Mouse (Mus musculus) brain, adult 2 months (tissue): ENCODE data around the gene Prkg2.

Experiments
- DNase-seq: peaks from one replicate; pipeline ENCODE4 v3.0.0; 2011; ENCODE audit warnings: low read depth, low spot score

Gene Prkg2

DNA sequence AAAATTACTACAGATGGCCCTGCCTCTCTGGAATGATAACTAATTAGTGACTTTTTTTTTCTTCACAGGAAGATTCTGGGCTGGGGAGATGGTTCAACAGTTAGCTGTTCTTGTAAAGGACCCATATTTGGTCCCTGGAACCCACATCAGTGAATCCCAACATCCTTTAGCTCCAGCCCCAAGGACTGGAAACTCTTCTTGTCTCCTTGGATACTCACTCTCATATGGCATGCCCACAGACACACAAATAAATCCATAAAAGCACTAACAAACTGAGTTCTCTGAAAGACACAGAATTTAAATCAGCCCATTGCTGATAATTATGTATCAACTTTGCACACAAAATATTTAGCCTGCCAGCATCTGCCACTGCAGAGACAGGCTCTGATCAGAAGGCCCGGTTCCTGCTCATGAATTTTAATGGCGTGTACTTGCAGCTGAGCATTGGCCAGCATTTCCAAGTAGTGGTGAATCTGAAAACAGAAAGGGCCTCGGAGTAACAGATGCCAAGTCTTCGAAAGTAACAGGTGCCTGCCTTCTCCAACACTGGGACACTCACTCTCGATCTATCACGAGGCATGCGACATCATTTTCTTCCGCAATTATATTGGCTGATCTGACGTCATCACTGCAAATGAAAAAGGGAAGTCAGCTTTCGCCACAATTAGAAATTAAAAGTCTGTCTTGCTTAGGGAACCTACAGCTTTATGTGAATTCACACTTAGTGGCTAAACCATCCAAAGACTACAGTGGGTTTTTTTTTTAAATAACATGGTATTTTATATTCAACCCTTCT lies 61.1 kb downstream of the Prkg2 start:
- peak; percentile 76 for DNase-seq

DNA sequence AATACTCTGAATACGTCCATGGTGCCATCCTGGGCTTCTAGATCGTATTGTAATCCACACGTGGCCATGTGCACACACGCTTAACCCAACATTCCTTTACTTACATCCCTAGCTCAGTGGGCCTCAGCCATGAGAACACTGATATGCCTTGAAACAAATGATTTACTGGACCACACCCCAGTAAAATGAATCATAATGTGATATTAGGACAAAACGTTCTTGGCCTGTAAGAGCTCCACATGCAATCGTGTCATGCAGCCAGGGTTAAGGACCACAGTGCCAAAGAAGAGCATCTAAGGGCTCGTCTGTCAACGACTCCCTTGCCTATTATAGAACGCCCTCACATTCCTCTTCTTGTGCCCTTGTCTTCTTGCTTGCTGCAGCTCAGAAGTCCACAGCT lies 70.5 kb downstream of the Prkg2 start:
- DNase-seq, result no peak

DNA sequence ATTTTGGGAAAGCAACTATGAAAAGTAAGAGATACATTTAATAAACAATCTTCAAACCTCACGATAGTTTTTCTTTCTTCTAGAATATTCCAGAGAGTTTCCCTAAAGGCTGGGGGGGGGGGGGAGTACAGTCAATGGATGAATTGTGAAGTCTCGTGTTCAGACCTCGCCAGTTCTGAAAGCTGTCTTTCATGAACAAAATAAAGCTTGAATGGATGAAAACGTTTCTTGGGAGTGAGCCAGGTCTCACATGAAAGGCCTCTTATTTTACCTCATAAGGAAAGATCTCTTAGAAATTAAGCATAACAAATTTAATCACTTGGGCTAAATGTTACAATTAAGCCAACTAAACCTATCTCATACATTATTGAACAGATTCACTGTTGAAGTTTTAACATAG lies 72.0 kb downstream of the Prkg2 start:
- peak; percentile 73 for DNase-seq

DNA sequence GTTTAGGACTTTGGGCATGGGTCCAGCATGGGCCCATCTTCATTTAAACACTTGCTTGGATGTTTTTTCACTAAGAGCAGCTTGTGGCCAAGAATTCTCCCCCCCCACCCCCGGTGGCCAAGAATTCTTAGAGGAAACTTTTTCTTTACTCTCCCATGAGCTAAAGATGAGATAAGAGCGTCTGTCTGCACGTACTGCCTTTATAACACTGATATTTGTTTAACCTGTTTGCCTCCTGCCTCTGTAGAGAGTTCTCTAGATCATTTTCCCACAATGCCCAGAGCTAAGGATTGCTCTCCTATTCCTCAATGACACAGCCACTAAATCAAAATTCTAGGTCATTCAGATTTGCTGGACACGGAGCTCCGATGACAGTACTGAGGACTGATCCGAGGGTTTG lies 72.8 kb downstream of the Prkg2 start:
- no peak for DNase-seq

DNA sequence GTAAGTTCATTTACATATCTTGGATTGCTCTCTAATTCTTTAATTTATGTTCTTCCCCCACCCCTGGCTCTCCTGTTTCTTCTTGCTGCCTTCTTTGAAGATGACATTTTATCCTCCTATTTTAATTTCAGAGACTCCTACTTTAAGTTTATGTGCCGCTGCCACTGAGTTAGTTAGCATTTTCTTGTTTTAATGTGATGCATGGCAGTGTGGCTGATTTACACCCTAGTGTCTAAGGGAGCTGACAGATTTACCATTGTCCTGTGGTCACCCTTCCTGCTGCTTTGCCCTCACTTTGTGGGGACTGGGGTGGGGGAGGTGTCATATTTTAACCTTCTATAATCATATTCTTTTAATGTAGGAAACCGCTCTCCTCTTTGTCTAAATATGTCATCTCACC lies 74.7 kb downstream of the Prkg2 start:
- DNase-seq, result peak; percentile 20

DNA sequence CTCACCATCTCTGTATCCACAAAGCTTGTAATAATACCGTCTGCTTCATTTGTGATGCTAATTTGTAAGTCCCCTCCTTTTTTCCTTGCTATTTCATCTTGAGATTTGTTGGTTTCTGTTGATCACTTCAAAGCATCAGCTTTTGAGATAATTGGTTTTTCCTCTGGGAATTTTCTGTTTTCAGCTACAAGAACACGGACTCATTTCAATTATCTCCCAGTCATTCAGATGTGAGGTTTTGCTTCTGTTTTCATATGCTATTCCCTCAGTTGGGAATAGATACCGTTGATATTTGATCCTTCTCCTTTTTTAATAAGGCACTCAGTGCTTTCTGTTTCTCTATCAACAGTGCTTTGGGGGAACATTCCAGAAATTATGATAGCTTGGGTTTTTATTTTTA lies 81.6 kb downstream of the Prkg2 start:
- DNase-seq, result no peak

DNA sequence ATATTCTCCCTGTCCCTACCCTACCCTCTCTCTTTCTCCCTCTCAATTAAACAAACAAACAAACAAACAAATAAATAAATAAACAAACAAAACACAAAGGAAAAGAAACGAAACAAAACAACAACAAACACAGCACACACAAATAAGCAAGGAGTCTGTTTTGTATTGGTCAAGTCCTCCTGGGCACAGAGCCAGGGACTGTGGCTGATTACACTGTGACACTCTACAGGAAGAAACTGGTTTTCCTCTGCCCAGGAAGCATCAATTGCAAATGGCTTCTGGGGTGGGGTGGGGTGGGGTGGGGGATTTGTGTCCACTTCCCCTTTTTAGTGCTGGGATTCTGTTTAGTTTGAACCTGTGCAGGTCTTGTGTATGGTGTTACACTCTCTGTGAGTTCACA lies 83.8 kb downstream of the Prkg2 start:
- DNase-seq, result no peak

DNA sequence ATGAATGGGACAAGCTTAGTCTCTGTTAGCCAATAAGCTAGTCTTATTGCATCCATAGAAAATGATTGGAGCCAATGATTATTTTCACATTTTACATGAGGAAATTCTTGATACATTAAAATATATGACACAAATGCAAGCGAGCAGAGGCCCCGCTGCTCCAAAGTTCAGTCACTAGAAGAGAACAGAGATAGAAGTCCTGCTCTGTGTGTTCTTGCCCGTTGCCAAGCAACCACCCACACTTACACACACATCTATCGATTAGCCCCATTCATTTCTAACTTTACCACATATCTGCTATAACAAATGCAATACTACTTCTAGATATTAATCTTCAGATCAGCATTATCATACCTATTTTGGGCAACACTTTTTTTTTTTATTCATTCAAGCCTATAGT lies 85.6 kb downstream of the Prkg2 start:
- DNase-seq, result no peak

DNA sequence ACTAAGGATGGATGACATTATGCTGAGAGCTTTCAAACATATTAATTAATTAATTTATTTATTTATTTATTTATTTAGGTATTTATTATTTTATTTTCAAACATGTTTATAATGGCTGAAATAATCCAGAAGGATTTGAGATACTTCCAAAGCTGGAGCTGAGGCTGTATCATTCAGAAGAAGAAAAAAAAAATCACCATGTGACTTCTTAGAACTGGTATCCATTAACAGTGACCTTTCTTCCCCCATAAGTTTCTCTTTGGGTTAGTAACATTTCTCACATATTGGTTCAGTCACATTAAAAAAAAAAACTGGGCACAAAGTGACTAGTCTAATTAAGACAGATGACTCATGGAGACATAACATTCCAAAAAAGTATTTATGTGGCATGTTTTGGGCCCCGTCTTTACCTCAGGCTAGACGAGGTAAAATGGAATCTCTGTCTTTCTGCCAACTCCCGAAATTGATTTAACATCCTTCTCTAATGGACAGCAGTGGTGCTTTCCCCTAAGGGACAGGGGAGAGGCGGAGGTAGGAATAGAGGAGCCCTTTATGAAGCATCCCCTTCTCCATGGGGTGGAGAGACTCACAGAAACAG lies 86.6 kb downstream of the Prkg2 start:
- no peak for DNase-seq

DNA sequence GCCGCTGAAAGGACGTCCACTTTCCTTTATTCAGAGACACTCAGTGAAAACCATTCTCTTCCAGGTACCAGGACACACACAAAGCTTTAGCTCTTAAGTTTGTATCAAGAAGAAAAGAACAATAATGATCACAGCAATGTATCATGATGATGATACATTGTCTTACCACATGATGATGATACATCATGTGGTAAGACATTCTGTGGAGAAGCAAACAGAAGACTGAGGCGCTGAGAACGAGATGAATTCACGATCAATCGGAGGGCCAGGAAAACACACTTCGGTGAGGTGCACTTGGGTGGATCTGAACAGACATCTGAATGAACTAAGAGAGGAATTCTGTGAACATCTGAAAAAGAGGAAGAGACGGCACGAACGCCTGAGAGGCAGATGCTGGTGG lies 87.4 kb downstream of the Prkg2 start:
- DNase-seq, result no peak

DNA sequence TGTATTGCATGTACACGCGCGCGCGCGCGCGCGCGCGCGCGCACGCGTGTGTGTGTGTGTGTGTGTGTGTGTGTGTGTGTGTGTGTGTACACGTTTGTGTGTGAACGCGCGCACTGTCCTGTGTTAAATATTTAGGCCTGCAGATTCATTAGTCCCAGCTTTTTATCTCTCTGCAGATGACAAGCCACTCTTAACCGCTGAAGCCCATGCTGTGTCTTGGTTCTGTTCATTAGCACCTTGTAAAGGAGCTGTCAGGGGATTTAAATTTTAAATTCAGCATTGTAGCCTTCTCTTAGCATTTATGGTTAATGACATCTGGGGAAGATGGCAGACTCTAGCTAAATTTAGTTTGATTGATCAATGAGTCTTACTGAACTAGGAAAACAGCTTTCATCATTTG lies 90.5 kb downstream of the Prkg2 start:
- no peak for DNase-seq

DNA sequence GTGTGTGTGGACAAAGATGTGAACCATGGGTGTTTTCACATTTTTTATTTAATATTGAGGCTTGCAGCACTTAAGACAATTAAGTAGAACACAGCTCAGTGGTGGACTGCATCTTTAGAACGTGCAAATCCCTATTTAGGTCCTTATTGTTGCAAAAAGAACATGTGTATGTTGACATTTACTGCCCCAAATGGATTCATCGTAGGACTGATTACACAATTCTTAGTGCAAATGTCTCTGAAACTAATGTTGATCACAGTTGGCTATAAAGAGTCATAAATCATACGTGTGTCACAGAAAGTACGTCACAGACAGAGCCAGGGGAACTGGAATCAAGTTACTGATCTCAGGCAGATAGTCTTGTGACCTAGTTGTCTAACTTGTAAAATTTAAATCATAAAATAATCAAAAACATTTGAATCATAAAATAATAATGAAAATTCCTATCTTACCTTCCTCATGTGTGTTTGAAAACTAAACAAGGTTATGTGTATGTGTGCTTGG lies 91.0 kb downstream of the Prkg2 start:
- no peak for DNase-seq

DNA sequence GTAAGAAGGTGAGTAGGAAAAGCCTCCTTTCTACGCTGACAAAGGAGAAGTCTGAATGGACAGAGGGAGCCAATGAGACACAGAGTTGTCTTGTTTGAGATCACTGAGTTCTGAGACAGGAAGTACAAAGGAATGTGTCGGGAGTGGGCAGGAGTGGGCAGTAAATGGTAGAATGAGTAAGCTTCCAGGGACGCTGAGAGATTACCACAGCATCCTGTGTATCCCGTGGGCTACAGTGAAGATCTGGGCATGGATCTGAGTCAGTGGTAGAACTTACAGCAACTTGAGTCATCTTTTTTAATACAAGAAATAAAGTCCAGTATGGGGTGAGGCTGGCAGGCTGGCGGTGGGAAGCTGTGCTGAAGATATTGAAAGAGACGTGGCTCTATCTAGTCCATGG lies 93.4 kb downstream of the Prkg2 start:
- peak; percentile 82 for DNase-seq

DNA sequence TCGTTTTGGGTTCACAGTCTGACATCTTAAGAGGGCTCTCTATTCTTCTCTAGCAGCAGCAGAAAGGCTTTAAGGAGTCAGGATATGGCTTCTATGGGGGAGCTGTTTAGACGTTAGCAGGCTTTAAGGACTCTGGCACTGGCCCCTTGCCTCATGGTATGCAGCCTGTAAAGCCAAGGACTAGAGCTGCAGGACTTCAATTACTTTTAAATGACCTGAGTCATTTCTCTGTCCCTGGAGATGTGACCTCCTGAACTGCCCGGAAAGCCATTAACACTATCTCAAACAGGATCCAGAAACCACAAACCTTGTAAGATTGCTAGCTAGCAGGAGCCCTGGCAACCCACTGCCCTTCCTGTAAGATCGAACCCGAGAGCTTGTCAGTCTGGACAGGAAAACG lies 96.4 kb downstream of the Prkg2 start:
- DNase-seq, result no peak

DNA sequence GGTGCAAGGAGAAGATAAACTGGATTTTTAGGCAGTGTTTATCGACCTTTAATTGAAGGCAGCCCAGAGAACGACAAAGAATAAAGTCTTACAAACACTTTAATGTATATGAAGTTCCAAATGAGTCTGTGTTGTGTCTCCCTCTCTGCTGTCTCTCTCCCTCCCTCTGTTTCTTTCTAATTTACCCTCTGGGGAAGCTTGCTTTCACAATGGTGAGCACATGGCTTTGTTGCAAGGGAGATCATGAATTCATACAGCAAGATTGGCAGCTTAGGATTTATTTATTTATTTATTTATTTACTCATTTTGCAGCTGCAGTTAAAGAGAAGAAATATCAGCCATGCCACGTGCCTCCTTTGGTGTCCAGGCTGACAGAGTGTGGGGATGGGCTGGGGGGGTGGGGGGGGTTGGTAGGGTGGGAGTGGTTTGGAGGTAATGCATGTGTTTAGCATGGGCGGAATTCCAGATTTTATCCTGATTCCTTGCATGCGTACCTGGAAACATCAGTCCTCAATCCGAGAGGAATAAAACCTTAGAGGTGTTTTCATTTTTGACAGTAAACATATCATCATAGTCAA lies 97.4 kb downstream of the Prkg2 start:
- no peak for DNase-seq

DNA sequence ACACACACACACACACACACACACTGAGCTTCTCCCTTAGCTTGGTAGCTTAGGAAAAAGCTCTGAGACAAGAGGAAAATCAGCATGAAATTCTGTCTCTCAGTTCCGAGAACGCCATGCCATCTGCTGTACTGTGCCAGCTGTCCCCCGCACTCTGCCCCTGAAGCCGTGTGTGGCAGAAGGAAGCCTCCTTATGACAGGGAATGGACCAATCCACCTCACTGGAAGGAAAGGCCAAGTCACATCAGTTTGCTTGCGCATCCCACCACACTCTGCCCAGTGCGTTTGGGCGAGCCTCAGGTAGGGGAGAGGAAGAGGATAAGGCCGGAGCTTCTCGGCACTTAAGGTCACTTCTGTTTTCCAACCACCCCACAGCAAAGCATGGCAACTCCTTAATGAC lies 98.0 kb downstream of the Prkg2 start:
- peak; percentile 16 for DNase-seq

DNA sequence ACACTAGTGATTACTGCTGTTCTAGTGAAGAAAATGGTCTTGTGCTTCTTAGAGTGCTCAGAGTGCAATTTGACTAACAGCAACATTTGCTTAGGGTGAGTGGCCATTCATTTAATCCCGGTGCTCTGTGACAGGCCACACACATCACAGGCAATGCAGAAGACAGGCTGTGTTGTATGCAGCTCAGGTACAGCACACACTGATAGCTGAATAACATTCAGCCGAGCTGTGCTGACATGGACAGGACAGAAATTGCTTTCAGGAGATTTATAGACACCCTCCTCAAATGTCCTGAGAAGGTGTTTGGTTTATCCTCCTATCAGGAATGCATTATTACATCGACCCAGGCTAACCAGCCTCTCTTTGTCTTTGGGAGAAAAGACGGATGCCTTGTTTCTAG lies 99.3 kb downstream of the Prkg2 start:
- no peak for DNase-seq

DNA sequence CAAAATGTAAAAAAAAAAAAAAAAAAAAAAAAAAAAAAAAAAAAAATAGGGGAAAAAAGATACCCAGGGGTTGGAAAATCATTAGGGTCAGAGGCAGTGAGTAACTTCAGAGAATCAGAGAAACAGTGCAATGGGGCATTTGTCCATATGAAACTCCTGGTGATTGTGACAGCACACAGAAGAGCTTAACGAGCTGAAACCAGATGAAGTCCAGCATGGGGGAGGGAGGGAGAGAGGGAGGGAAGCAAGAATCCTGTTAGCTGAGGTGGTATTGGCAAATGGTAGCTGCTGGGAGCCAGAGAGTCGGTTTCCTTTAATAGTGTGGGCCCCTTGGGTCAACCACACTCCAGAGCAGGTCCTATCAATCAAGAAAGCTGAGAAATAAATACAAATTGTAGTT lies 100.5 kb downstream of the Prkg2 start:
- no peak for DNase-seq

DNA sequence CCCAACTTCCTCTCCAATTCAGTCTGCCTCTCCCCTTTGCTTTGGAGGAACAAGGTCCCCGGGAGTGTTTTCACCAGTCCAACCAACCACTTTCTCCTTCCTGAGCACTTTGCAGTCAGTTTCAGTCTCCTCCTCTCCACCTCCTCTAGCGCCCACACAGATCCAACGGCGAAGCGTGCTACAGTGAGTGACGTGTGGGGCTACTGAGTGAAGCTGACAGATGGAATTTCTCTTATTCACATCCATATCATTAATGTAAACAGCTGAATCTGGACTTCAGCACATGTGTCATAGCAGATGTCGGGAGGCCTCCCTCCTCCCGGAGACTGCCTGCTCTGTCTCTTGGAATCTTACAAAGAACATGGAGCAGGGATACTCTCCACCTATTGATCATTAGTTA lies 101.2 kb downstream of the Prkg2 start:
- peak; percentile 25 for DNase-seq

DNA sequence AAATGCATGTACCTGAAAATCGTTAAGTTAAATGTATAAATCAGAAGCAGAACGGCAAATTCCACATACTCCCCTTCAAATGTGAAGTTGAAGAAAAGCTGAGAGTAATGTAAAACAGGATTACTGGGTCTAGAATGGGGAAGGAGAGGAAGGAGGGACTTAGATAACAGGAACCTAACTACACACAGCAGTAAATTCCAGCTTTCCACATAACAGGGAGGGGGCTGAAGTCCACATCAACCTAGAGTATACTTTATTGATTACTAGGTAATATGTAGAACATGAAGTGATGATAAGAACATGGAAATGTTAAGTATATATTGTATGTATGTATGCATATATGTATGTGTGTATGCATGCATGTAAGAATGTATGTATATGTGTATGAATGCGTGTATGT lies 114.2 kb downstream of the Prkg2 start:
- DNase-seq, result no peak

DNA sequence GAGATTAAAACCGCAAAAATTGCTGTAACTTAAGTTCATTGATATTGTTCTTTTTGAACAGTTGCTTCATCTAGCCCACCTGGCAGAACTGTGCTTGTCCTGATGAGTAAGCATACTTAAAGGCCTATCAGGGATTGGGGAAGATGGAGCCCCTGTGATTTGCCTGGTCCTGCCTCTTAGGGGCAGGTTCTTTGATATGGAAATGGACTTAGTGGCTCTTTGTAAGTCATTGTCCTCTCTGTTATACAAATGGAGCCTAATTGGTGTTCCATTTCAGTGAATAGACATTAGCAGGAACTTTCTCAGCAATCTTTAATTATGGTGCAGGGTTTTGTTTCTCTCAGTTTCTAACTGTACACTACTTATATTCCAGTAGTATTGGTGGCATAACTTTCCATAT lies 115.5 kb downstream of the Prkg2 start:
- no peak for DNase-seq

DNA sequence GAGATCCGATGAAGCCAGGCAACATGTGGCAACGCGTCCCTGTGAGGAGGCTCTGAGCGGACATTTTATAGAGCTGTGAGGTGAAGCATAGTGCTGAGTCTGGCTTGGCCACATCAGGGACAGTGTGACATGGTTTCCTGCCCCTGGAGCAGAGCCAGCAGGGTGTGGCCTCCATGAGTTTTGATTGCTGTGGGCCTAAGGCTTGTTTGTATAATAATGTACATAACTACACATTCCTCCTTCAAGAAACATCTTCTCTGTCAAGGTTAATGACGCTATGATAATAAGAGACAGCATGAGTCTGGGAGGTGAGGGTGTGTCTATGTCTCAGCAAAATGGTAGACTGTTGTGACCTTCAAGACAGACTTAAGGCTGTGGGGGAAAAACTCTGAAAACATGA lies 118.4 kb downstream of the Prkg2 start:
- no peak for DNase-seq

DNA sequence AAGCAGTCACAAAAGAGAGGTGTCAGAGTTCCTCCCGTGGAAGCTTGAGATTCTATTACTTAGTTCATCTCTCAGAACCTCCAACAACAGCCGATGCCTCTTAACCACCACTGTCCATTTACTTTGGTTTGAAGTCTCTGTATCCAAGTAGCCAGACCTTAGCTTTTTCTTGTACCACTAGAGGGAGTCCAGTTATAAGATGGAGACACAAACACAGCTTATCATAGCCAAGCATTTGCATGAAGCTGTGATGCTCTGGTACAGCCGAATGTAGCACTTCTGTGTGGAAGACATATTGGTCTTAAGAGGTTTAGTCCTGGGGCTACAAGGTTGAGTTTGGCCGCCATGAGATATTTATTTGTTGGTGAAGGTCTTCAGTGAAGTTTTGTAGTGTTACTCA lies 134.8 kb downstream of the Prkg2 start:
- peak; percentile 69 for DNase-seq
